Mouse (Mus musculus): ENCODE measurements around the gene Slc25a31.

GRCm38 (mm10) chr3:40695162-40695561 is 13.5 kb upstream of the Slc25a31 start:
- TF ChIP-seq EP300 (IDR thresholded peaks at IDR 0.05; ENCODE audit: low read length) (no peak), HCFC1 (IDR thresholded peaks at IDR 0.05; ENCODE audit: low read depth, low read length) (no peak), POLR2A (IDR thresholded peaks at IDR 0.05; ENCODE audit: low read depth, low read length) (no peak), CTCF (conservative IDR thresholded peaks at IDR 0.05 in 1 of 2, IDR thresholded peaks at IDR 0.05 in 1 of 2; ENCODE audit: low read depth in 2 of 2, low read length in 2 of 2) (no peak)
